Mouse (Mus musculus): Measurements from ENCODE around the gene Ccno. TPM values are rescaled to one million over a fixed set of nuclear protein-coding genes. Genes with fewer than 3 reads are reported as not detected.

Gene Ccno
- 40.3 TPM for polyA plus RNA-seq (2014; fragmentation: Illumina TruSeq; extraction: RNeasy Lipid Tissue Mini Kit (QIAGEN cat#74804); ENCODE audit: low read depth, low replicate concordance)

GRCm38 (mm10) chr13:112987532-112987943 lies at the start of gene Ccno:
TSS of gene Ccno (plus strand) at chr13:112987802.

GRCm38 (mm10) chr13:112993531-112994152 lies 6.0 kb downstream of the Ccno start, which contains the start of gene Mcidas:
TSS of gene Mcidas (plus strand) at chr13:112993845.

DNA sequence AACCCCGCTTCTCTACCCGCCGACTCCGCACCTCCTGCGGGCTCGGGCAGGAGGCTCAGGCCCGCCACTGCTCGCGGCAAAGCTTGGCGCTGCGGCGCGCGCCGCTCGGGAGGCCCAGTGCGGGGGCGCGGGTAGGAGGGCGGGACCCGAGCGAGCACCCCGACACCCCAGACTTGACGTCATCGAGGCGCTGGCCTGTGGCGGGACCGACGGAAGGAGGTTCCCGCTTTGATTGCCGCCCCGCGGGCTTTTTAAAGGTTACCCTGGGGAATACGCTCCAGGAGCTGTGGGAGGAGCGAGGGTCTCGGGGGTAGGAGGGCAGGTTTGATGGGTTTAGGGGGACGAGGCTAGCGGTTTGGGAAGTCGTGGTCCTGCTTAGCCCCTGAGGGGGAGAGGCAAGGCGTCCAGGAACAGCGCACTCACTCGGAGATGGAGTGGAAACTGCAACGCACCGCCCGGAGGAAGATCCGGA lies 47.4 kb downstream of the Ccno start, which contains the start of gene Cdc20b:
Gene Cdc20b, plus strand, starts transcription at position 162 of the 472 bp plus-strand sequence.

Other genes with a start within 250 kb of the Ccno start
- 37.7 TPM for gene Plpp1, start 187.0 kb upstream of the Ccno start, polyA plus RNA-seq (2014; fragmentation: Illumina TruSeq; extraction: RNeasy Lipid Tissue Mini Kit (QIAGEN cat#74804); ENCODE audit: low read depth, low replicate concordance)
- 31.3 TPM for gene Mtrex, start 60.4 kb upstream of the Ccno start, polyA plus RNA-seq (2014; fragmentation: Illumina TruSeq; extraction: RNeasy Lipid Tissue Mini Kit (QIAGEN cat#74804); ENCODE audit: low read depth, low replicate concordance)
- gene Dhx29, start 60.3 kb upstream of the Ccno start, polyA plus RNA-seq (2014; fragmentation: Illumina TruSeq; extraction: RNeasy Lipid Tissue Mini Kit (QIAGEN cat#74804); ENCODE audit: low read depth, low replicate concordance) = 14.3 TPM
- 0.61 TPM for gene Mcidas, start 6.0 kb downstream of the Ccno start, polyA plus RNA-seq (2014; fragmentation: Illumina TruSeq; extraction: RNeasy Lipid Tissue Mini Kit (QIAGEN cat#74804); ENCODE audit: low read depth, low replicate concordance)
- not detected for gene Cdc20b, start 47.3 kb downstream of the Ccno start, polyA plus RNA-seq (2014; fragmentation: Illumina TruSeq; extraction: RNeasy Lipid Tissue Mini Kit (QIAGEN cat#74804); ENCODE audit: low read depth, low replicate concordance)
- gene Gpx8, start 58.6 kb downstream of the Ccno start, polyA plus RNA-seq (2014; fragmentation: Illumina TruSeq; extraction: RNeasy Lipid Tissue Mini Kit (QIAGEN cat#74804); ENCODE audit: low read depth, low replicate concordance) = 100 TPM
- 1.7 TPM for gene Gzma, start 113.2 kb downstream of the Ccno start, polyA plus RNA-seq (2014; fragmentation: Illumina TruSeq; extraction: RNeasy Lipid Tissue Mini Kit (QIAGEN cat#74804); ENCODE audit: low read depth, low replicate concordance)
- 2.6 TPM for gene Esm1, start 221.9 kb downstream of the Ccno start, polyA plus RNA-seq (2014; fragmentation: Illumina TruSeq; extraction: RNeasy Lipid Tissue Mini Kit (QIAGEN cat#74804); ENCODE audit: low read depth, low replicate concordance)
- not detected for gene Gzmk, start 238.1 kb downstream of the Ccno start, polyA plus RNA-seq (2014; fragmentation: Illumina TruSeq; extraction: RNeasy Lipid Tissue Mini Kit (QIAGEN cat#74804); ENCODE audit: low read depth, low replicate concordance)